Mouse (Mus musculus) kidney, postnatal 0 days (tissue): Measurements from ENCODE around the gene Sfmbt1. TPM values are rescaled to one million over a fixed set of nuclear protein-coding genes. Genes with fewer than 3 reads are reported as not detected.

ENCODE experiments used
- ATAC-seq: fragments of 200-750 bp; cut with Nextera tagmentation; replicated peaks from 2 replicates; pipeline ENCODE4 v1.8.0; 2017; ENCODE audit warnings: low read depth, moderate number of reproducible peaks, moderate TSS enrichment, moderate library complexity; ENCODE audit not compliant: low FRiP score
- DNase-seq: peaks from one replicate; pipeline ENCODE4 v3.0.0-alpha.2; 2016; ENCODE audit warnings: low spot score
- H3K27ac ChIP-seq: fragments of 300-500 bp; sonication (generic); 2 replicates; pipeline ENCODE4 v1.5.1; 2014; ENCODE audit warnings: mild to moderate bottlenecking
- H3K27me3 ChIP-seq: fragments of 300-500 bp; sonication (generic); 2 replicates; pipeline ENCODE4 v1.6.1; 2014; ENCODE audit warnings: low read length, mixed read lengths; ENCODE audit not compliant: insufficient read depth
- H3K36me3 ChIP-seq: fragments of 300-500 bp; sonication (generic); 2 replicates; pipeline ENCODE4 v1.6.1; 2014; ENCODE audit warnings: low read length, mixed read lengths; ENCODE audit not compliant: insufficient read depth
- H3K4me1 ChIP-seq: fragments of 300-500 bp; sonication (generic); replicated peaks from 2 replicates; pipeline ENCODE4 v1.6.1; 2014; ENCODE audit warnings: antibody characterized with exemption, low read length, mixed read lengths; ENCODE audit not compliant: insufficient read depth
- H3K4me2 ChIP-seq: fragments of 300-500 bp; sonication (generic); 2 replicates; pipeline ENCODE4 v1.6.1; 2014; ENCODE audit warnings: mild to moderate bottlenecking, low read length, moderate library complexity, mixed read lengths
- H3K4me3 ChIP-seq: fragments of 300-500 bp; sonication (generic); replicated peaks from 2 replicates; pipeline ENCODE4 v1.5.1; 2014; ENCODE audit warnings: low read depth, low read length
- H3K9ac ChIP-seq: fragments of 300-500 bp; sonication (generic); 2 replicates; pipeline ENCODE4 v1.6.1; 2014; ENCODE audit warnings: low read depth, low read length
- H3K9me3 ChIP-seq: fragments of 300-500 bp; sonication (generic); replicated peaks from 2 replicates; pipeline ENCODE4 v1.6.1; 2016; ENCODE audit warnings: low read length, inconsistent platforms, mixed read lengths
- CTCF ChIP-seq: IDR thresholded peaks from 2 replicates; pipeline ENCODE4 v1.5.1; 2016; ENCODE audit warnings: antibody characterized with exemption, low read depth, mild to moderate bottlenecking, moderate library complexity
- WGBS: fragments of 180-500 bp; shearing (Covaris S2); extraction: QIAGEN DNeasy Blood & Tissue Kit; methylation state at CpG from one replicate; pipeline ENCODE4 v1.1.7; 2014; 5-methylcytosine and 5-hydroxymethylcytosine counted together
- polyA plus RNA-seq: library from polyadenylated mRNA; unstranded; fragments of >200 nt; fragmentation: Nextera tagmentation; extraction: Ambion mirVana; gene quantifications from 2 replicates; pipeline ENCODE4 v1.2.1, GENCODE M21; 2015

The Sfmbt1 gene
- polyA plus RNA-seq = 10.9 and 12.0 TPM in 2 replicates

- no peak for TF ChIP-seq CTCF
- peak; percentile 55 for ATAC-seq
- H3K9ac ChIP-seq = peak within 1 kb of the TSS; percentile 91
- WGBS = 2% methylated on average over 70 of the region's 87 CpGs
- H3K4me1 ChIP-seq = no peaks in the 10 kb centered on the region
- no peaks in the 10 kb centered on the region for H3K36me3 ChIP-seq
- no peaks in the 10 kb centered on the region for H3K27me3 ChIP-seq
- DNase-seq = peak; percentile 36
- H3K4me2 ChIP-seq = peak within 1 kb of the TSS; percentile 90
- peak within 1 kb of the TSS; percentile 92 for H3K4me3 ChIP-seq
- no peaks in the 10 kb centered on the region for H3K9me3 ChIP-seq
- H3K27ac ChIP-seq = peak within 1 kb of the TSS; percentile 89
Observed at GRCm38 (mm10) chr14:30714799-30715617, at the start of gene Sfmbt1. TSS of gene Sfmbt1 (plus strand) at chr14:30714849.

- Histone ChIP-seq H3K9ac (no peak overlapping the region), H3K4me3 (no peak overlapping the region), H3K4me1 (no peaks in the 10 kb centered on the region), H3K9me3 (no peaks in the 10 kb centered on the region), H3K27me3 (no peaks in the 10 kb centered on the region), H3K36me3 (peaks cover 61% of the 10 kb centered on the region), H3K27ac (no peak overlapping the region), H3K4me2 (no peak overlapping the region)
- 77% methylated on average over 3 of the region's 3 CpGs for WGBS
- ATAC-seq = no peak
- no peak for DNase-seq
- TF ChIP-seq CTCF = no peak
Observed at GRCm38 (mm10) chr14:30666061-30666460, 48.6 kb upstream of the Sfmbt1 start.

- 81% methylated on average over 4 of the region's 4 CpGs for WGBS
- TF ChIP-seq CTCF = no peak
- Histone ChIP-seq H3K27ac (no peak overlapping the region), H3K4me3 (no peak overlapping the region), H3K27me3 (no peaks in the 10 kb centered on the region), H3K9me3 (no peaks in the 10 kb centered on the region), H3K4me1 (no peaks in the 10 kb centered on the region), H3K4me2 (no peak overlapping the region), H3K9ac (no peak overlapping the region), H3K36me3 (peaks cover 57% of the 10 kb centered on the region)
- ATAC-seq = no peak
- no peak for DNase-seq
Observed at GRCm38 (mm10) chr14:30666604-30667003, 48.0 kb upstream of the Sfmbt1 start.

GRCm38 (mm10) chr14:30670161-30670560 lies 44.5 kb upstream of the Sfmbt1 start:
- DNase-seq = no peak
- no peaks in the 10 kb centered on the region for H3K27me3 ChIP-seq
- no peak for ATAC-seq
- no peak overlapping the region for H3K9ac ChIP-seq
- peaks cover 45% of the 10 kb centered on the region for H3K36me3 ChIP-seq
- H3K9me3 ChIP-seq = no peaks in the 10 kb centered on the region
- no peak overlapping the region for H3K4me3 ChIP-seq
- H3K4me2 ChIP-seq = no peak overlapping the region
- TF ChIP-seq CTCF = no peak
- no peak overlapping the region for H3K27ac ChIP-seq
- WGBS = 97% methylated on average over 6 of the region's 6 CpGs
- no peaks in the 10 kb centered on the region for H3K4me1 ChIP-seq

- no peak overlapping the region for H3K4me3 ChIP-seq
- no peaks in the 10 kb centered on the region for H3K9me3 ChIP-seq
- H3K4me2 ChIP-seq = no peak overlapping the region
- H3K27me3 ChIP-seq = no peaks in the 10 kb centered on the region
- no peak for TF ChIP-seq CTCF
- H3K36me3 ChIP-seq = peaks cover 37% of the 10 kb centered on the region
- ATAC-seq (no peak), DNase-seq (no peak)
- no peaks in the 10 kb centered on the region for H3K4me1 ChIP-seq
- WGBS = 70% methylated on average over 15 of the region's 15 CpGs
- H3K9ac ChIP-seq = no peak overlapping the region
- H3K27ac ChIP-seq = no peak overlapping the region
Observed at GRCm38 (mm10) chr14:30671095-30671985, 43.3 kb upstream of the Sfmbt1 start.

GRCm38 (mm10) chr14:30671986-30672312 lies 42.7 kb upstream of the Sfmbt1 start:
- WGBS = 7% methylated on average over 3 of the region's 3 CpGs
- peaks cover 42% of the 10 kb centered on the region for H3K36me3 ChIP-seq

More at GRCm38 (mm10) chr14:30671986-30672312, 42.7 kb upstream of the Sfmbt1 start:
- ATAC-seq = peak; percentile 74
- no peak overlapping the region for H3K9ac ChIP-seq
- no peaks in the 10 kb centered on the region for H3K9me3 ChIP-seq
- no peaks in the 10 kb centered on the region for H3K27me3 ChIP-seq
- DNase-seq = peak; percentile 94
- no peaks in the 10 kb centered on the region for H3K4me1 ChIP-seq
- TF ChIP-seq CTCF = peak; percentile 93
- H3K4me2 ChIP-seq = no peak overlapping the region
- H3K27ac ChIP-seq = no peak overlapping the region
- no peak overlapping the region for H3K4me3 ChIP-seq
